Mouse (Mus musculus): ENCODE measurements around the gene Fpr3.
A peak's percentile ranks its signal among the peaks of the same experiment; 100 is the strongest.
"Not testable (repeated sequence)": the region's sequence is repeated elsewhere in the genome, so short reads cannot be mapped to it uniquely, and the experiment has no call there.

Fpr3 gene

GRCm38 (mm10) chr17:17887774-17888248 is at the start of gene Fpr3, which contains the start of gene Fpr2:
Gene Fpr3 (plus strand): TSS chr17:17887852.
Gene Fpr2 (plus strand): TSS chr17:17887824.
- DNase-seq (ENCODE audit: inconsistent ontology term): no peak

GRCm38 (mm10) chr17:17837919-17838701 is 49.5 kb upstream of the Fpr3 start:
- DNase-seq (ENCODE audit: inconsistent ontology term): peak; percentile 98

- no peak for DNase-seq (ENCODE audit: inconsistent ontology term)
These were observed 48.4 kb upstream of the Fpr3 start for GRCm38 (mm10) chr17:17839276-17839675.

GRCm38 (mm10) chr17:17840796-17841195 is 46.9 kb upstream of the Fpr3 start:
- no peak for DNase-seq (ENCODE audit: inconsistent ontology term)

GRCm38 (mm10) chr17:17843534-17844261 is 44.0 kb upstream of the Fpr3 start:
- no peak for DNase-seq (ENCODE audit: inconsistent ontology term)

- DNase-seq (ENCODE audit: inconsistent ontology term): not testable (repeated sequence)
These were observed 43.0 kb upstream of the Fpr3 start for GRCm38 (mm10) chr17:17844606-17845005.

- no peak for DNase-seq (ENCODE audit: inconsistent ontology term)
These were observed 42.2 kb upstream of the Fpr3 start for GRCm38 (mm10) chr17:17845187-17846027.

GRCm38 (mm10) chr17:17848988-17849387 is 38.7 kb upstream of the Fpr3 start:
- no peak for DNase-seq (ENCODE audit: inconsistent ontology term)

- no peak for DNase-seq (ENCODE audit: inconsistent ontology term)
These were observed 37.5 kb upstream of the Fpr3 start for GRCm38 (mm10) chr17:17849906-17850712.

GRCm38 (mm10) chr17:17855064-17855838 is 32.4 kb upstream of the Fpr3 start, which contains the start of gene Has1:
Gene Has1 (minus strand): TSS chr17:17855205.
- DNase-seq (ENCODE audit: inconsistent ontology term): no peak

- DNase-seq (ENCODE audit: inconsistent ontology term): no peak
These were observed 31.0 kb upstream of the Fpr3 start for GRCm38 (mm10) chr17:17856612-17857011.

GRCm38 (mm10) chr17:17857446-17857845 is 30.2 kb upstream of the Fpr3 start:
- no peak for DNase-seq (ENCODE audit: inconsistent ontology term)

GRCm38 (mm10) chr17:17860110-17860509 is 27.5 kb upstream of the Fpr3 start:
- no peak for DNase-seq (ENCODE audit: inconsistent ontology term)

GRCm38 (mm10) chr17:17862360-17862759 is 25.3 kb upstream of the Fpr3 start:
- no peak for DNase-seq (ENCODE audit: inconsistent ontology term)

- DNase-seq (ENCODE audit: inconsistent ontology term): no peak
These were observed 22.5 kb upstream of the Fpr3 start for GRCm38 (mm10) chr17:17865168-17865567.

GRCm38 (mm10) chr17:17866801-17867469 is 20.7 kb upstream of the Fpr3 start:
- no peak for DNase-seq (ENCODE audit: inconsistent ontology term)

GRCm38 (mm10) chr17:17870892-17871550 is 16.6 kb upstream of the Fpr3 start:
- no peak for DNase-seq (ENCODE audit: inconsistent ontology term)

GRCm38 (mm10) chr17:17871697-17872096 is 16.0 kb upstream of the Fpr3 start:
- no peak for DNase-seq (ENCODE audit: inconsistent ontology term)

GRCm38 (mm10) chr17:17879347-17879746 is 8.3 kb upstream of the Fpr3 start:
- no peak for DNase-seq (ENCODE audit: inconsistent ontology term)
